Comparison of ENCODE assay signal across 18 mouse cellular contexts in genomic region chr9:9128996-9129694, GRCm38 (mm10).
DNase-seq lines count a peak whose midpoint lies in the region; ATAC-seq lines count a peak whose summit lies in the region.
"Had no signal": no experiment of that assay in that cellular context is flagged by ENCODE, and none has a peak within 500 bp of the region (broad histone marks: within the 10 kb centered on the region; RNA-seq: fewer than 3 reads in every experiment).

No protein-coding gene starts in this region.

- H3K4me2 ChIP-seq in kidney, embryonic 16.5 days (replicated peaks; ENCODE audit: low read depth, low read length), result no peak overlapping the region
- H3K4me2 ChIP-seq: midbrain, embryonic 12.5 days had no signal

- no peak overlapping the region for H3K4me3 ChIP-seq in kidney, embryonic 16.5 days (ENCODE audit: low read length)
- H3K4me3 ChIP-seq: midbrain, embryonic 12.5 days had no signal

- H3K4me1 ChIP-seq in kidney, embryonic 16.5 days (ENCODE audit: insufficient read depth, low read length), result peaks cover 14% of the 10 kb centered on the region
- H3K4me1 ChIP-seq: midbrain, embryonic 12.5 days had no signal

- intact Hi-C loops in heart, postnatal 36 days (cut with DNase I), result no loop called here

- no peak overlapping the region for H3K9ac ChIP-seq in kidney, embryonic 16.5 days (replicated peaks; ENCODE audit: low read length)
- H3K9ac ChIP-seq: liver, embryonic 14.5 days; midbrain, embryonic 12.5 days had no signal

- 81% methylated on average over 4 of the region's 4 CpGs for WGBS in kidney, embryonic 16.5 days

- peak; percentile 71 for DNase-seq in adrenal gland, postnatal 10 days
- no peak for DNase-seq in adrenal gland, postnatal 4 days (ENCODE audit: low spot score in 2 of 2)
- DNase-seq in kidney, postnatal 36 days, result peak; percentile 16 to 18
- DNase-seq in gastrocnemius, adult 8-10 months (ENCODE audit: low spot score in 2 of 2), result peak; percentile 48 to 61
- peak; percentile 65 to 66 for DNase-seq in heart, postnatal 36 days
- no peak for DNase-seq in thymus, postnatal 0 days (ENCODE audit: low spot score)
- DNase-seq in urinary bladder, postnatal 4 days (ENCODE audit: low spot score in 2 of 2), result no peak
- DNase-seq: cerebellum, adult 9-10 months; embryo, embryonic 11 days; left cerebral cortex, postnatal 4 days; lung, postnatal 14 days; right cerebral cortex, postnatal 4 days; thymus, postnatal 14 days had no signal

- no peak for ATAC-seq in kidney, embryonic 16.5 days (ENCODE audit: low FRiP score, low TSS enrichment)
- ATAC-seq: forebrain, embryonic 16.5 days; hindbrain, embryonic 16.5 days had no signal

- H3K9me3 ChIP-seq in kidney, embryonic 16.5 days (ENCODE audit: low read length), result no peaks in the 10 kb centered on the region
- H3K9me3 ChIP-seq: midbrain, embryonic 12.5 days had no signal

- H3K36me3 ChIP-seq in kidney, embryonic 16.5 days (ENCODE audit: insufficient read depth, low read length), result no peaks in the 10 kb centered on the region
- H3K36me3 ChIP-seq: midbrain, embryonic 12.5 days had no signal

- no peak overlapping the region for H3K27ac ChIP-seq in kidney, embryonic 16.5 days (ENCODE audit: low read length)
- H3K27ac ChIP-seq: liver, embryonic 14.5 days; midbrain, embryonic 12.5 days had no signal

- no peaks in the 10 kb centered on the region for H3K27me3 ChIP-seq in kidney, embryonic 16.5 days (ENCODE audit: insufficient read depth, low read length)
- H3K27me3 ChIP-seq: midbrain, embryonic 12.5 days had no signal

Comparison
In these comparisons a context has a peak if more than half of its experiments do, and no peak if none do; other contexts are left out.
1. DNase-seq: peak in adrenal gland, postnatal 10 days (single experiment), kidney, postnatal 36 days (2 of 2), gastrocnemius, adult 8-10 months (2 of 2) and heart, postnatal 36 days (2 of 2); none in adrenal gland, postnatal 4 days (0 of 2), thymus, postnatal 0 days (single experiment) and urinary bladder, postnatal 4 days (0 of 2).